Mouse (Mus musculus) heart, adult 2 months (tissue): Measurements from ENCODE around the gene Arhgef15. TPM values are rescaled to one million over a fixed set of nuclear protein-coding genes. Genes with fewer than 3 reads are reported as not detected.
"Not testable (repeated sequence)": the region's sequence is repeated elsewhere in the genome, so short reads cannot be mapped to it uniquely, and the experiment has no call there.

ENCODE experiments used
- DNase-seq, 2 experiments: peaks; one replicate each; pipeline ENCODE4 v3.0.0; 2021
- H3K27ac ChIP-seq: fragments of 200-600 bp; 2 replicates; pipeline ENCODE4 v1.8.1; 2022
- H3K27me3 ChIP-seq: fragments of 200-500 bp; 2 replicates; pipeline ENCODE4 v1.6.1; 2012; ENCODE audit warnings: mild to moderate bottlenecking, low read length, inconsistent platforms, mixed read lengths; ENCODE audit not compliant: control insufficient read depth, insufficient read depth
- H3K36me3 ChIP-seq: fragments of 200-500 bp; 2 replicates; pipeline ENCODE4 v1.6.1; 2012; ENCODE audit warnings: low read length, inconsistent platforms; ENCODE audit not compliant: control insufficient read depth, insufficient read depth
- H3K4me1 ChIP-seq: fragments of 200-500 bp; 2 replicates; pipeline ENCODE4 v1.6.1; 2011; ENCODE audit warnings: low read length; ENCODE audit not compliant: control insufficient read depth, insufficient read depth
- H3K4me3 ChIP-seq: fragments of 200-600 bp; 2 replicates; pipeline ENCODE4 v1.8.1; 2022
- H3K79me2 ChIP-seq: fragments of 200-500 bp; replicated peaks from 2 replicates; pipeline ENCODE4 v1.6.1; 2012; ENCODE audit warnings: mild to moderate bottlenecking, inconsistent platforms, low read length, moderate library complexity, mixed read lengths; ENCODE audit not compliant: control insufficient read depth, insufficient read depth
- H3K9ac ChIP-seq: fragments of 200-500 bp; 2 replicates; pipeline ENCODE4 v1.6.1; 2012; ENCODE audit warnings: low read depth, mild to moderate bottlenecking, control low read depth, inconsistent platforms, low read length, mixed read lengths
- CTCF ChIP-seq: fragments of 200-600 bp; IDR thresholded peaks from 2 replicates; pipeline ENCODE4 v1.8.1; 2022; ENCODE audit warnings: antibody characterized with exemption, mild to moderate bottlenecking, moderate library complexity
- EP300 ChIP-seq: fragments of 200-500 bp; IDR thresholded peaks from 2 replicates; pipeline ENCODE4 v1.6.1; 2011; ENCODE audit warnings: low read depth, low read length, control low read depth; ENCODE audit not compliant: insufficient read depth
- POLR2A ChIP-seq: fragments of 200-500 bp; IDR thresholded peaks from 2 replicates; pipeline ENCODE4 v1.6.1; 2011; ENCODE audit warnings: mild to moderate bottlenecking, low read depth, low read length, control low read depth; ENCODE audit not compliant: insufficient read depth
- WGBS: fragments of 180-500 bp; shearing (Covaris S2); methylation state at CpG from one replicate; pipeline ENCODE4 v1.1.7; 2018; 5-methylcytosine and 5-hydroxymethylcytosine counted together
- intact Hi-C: fragments of 180-260 bp; cut with DNase I; formaldehyde crosslinking; loops from one replicate; pipeline ENCODE4 v1.15.1; 2025
- polyA plus RNA-seq: library from polyadenylated mRNA; depleted of rRNA; stranded (reverse); fragments of >200 nt; gene quantifications from 2 replicates; pipeline ENCODE4 v1.2.3, GENCODE M21; 2012
- total RNA-seq, 2 experiments: library from RNA; stranded (reverse); gene quantifications; 2 replicates each; pipeline ENCODE4 v1.2.3; 2021

Gene Arhgef15
- total and polyA plus RNA-seq, 3 experiments, result 27.8 to 77.3 (median 28.5) TPM

DNA sequence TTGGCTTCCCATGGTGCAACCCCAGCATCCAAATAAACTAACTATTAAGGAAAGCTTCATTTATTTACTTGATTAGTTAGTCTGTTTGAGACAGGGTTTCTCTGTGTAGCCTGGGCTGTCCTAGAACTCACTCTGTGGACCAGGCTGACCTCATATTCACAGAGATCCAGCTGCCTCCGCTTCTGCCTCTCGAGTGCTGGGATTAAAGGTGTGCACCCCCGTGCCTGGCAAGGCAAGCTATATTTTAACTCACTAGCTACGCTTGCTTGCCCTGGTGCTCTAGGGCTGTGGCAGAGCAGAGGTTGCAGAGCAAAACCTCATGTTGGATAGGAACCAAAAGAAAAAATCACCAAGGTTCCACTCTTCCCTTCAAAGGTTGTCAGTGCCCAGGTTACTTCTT lies 16.8 kb downstream of the Arhgef15 start:
- intact Hi-C loops, result no loop called here
- H3K4me3 ChIP-seq, result peak overlapping the region; percentile 46

DNA sequence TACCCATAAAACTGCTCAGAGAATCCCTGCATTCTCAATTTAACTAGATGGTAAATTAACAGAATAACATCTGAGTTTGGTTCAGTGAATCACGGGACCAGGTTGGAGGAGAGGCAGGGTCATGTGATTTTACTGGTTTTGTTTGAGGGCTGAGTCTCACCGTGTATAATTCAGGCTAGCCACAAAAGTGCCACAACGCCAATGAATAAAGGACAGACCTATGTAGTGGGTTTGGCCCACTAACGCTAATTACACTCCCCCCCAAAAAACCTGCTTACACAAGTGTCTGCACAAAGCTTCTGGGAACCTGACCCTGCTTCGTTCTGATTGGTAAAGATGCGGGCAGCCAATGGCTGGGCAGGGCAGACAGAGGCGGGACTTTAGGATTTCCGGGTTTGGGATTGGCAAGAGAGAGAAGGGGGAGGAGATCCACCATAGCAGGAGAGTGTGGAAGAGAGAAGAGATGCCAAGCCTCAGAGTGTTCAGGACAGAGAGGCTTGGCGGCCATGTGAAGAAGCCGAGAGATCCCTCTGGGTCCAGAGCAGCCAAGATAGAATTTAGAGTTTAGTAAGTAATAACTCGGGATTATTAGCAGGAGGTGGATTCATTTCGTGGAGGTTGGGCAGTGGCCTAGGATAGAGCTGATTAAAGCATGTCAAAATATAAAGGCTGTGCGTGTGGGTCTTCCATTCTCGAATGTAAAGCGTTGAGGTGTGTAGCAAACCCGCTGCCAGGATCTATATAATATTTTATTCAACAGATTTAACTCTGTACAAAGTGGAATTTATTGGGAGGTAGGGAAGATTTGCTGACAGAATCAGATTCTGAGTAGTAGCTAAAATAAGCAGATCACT lies 17.6 kb downstream of the Arhgef15 start:
- DNase-seq, result peak; percentile 85 to 90
- Histone ChIP-seq H3K79me2 (no peaks in the 10 kb centered on the region), H3K27ac (peak overlapping the region; percentile 75), H3K9ac (peak overlapping the region; percentile 49), H3K4me1 (peaks cover 3% of the 10 kb centered on the region), H3K4me3 (peak overlapping the region; percentile 46), H3K36me3 (no peaks in the 10 kb centered on the region), H3K27me3 (no peaks in the 10 kb centered on the region)
- TF ChIP-seq POLR2A, result peak; percentile 81
- TF ChIP-seq CTCF, result no peak
- 0 out of 2 replicates have a peak, but pooled peaks have one; percentile 19 for TF ChIP-seq EP300
- intact Hi-C loops, result no loop called here
- 2% methylated on average over 16 of the region's 16 CpGs for WGBS

More for the DNA sequence above, 16.8 kb downstream of the Arhgef15 start:
- no peak for DNase-seq
- 56% methylated on average over 4 of the region's 4 CpGs for WGBS
- Histone ChIP-seq H3K27me3 (no peaks in the 10 kb centered on the region), H3K27ac (peak overlapping the region; percentile 75), H3K79me2 (no peaks in the 10 kb centered on the region), H3K36me3 (no peaks in the 10 kb centered on the region), H3K9ac (no peak overlapping the region), H3K4me1 (peaks cover 3% of the 10 kb centered on the region)
- TF ChIP-seq EP300, result no peak

DNA sequence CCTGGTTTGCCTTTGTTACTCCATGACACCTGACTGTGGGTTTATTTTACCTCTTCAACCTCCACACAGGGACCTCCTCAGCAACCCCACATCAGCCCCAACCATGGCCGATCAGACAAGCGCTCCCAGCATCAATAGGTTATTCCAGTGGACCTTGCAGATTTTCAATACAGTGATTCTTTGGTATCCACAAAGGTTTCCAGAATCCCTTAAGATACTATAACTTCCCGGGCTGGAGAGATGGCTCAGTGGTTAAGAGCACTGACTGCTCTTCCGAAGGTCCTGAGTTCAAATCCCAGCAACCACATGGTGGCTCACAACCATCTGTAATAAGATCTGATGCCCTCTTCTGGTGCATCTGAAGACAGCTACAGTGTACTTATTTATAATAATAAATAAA lies 20.3 kb downstream of the Arhgef15 start:
- H3K9ac ChIP-seq, H3K4me1 ChIP-seq, DNase-seq, H3K27me3 ChIP-seq, H3K4me3 ChIP-seq, H3K27ac ChIP-seq, H3K79me2 ChIP-seq, intact Hi-C loops, H3K36me3 ChIP-seq: not testable (repeated sequence)
- 84% methylated on average over 4 of the region's 4 CpGs for WGBS

DNA sequence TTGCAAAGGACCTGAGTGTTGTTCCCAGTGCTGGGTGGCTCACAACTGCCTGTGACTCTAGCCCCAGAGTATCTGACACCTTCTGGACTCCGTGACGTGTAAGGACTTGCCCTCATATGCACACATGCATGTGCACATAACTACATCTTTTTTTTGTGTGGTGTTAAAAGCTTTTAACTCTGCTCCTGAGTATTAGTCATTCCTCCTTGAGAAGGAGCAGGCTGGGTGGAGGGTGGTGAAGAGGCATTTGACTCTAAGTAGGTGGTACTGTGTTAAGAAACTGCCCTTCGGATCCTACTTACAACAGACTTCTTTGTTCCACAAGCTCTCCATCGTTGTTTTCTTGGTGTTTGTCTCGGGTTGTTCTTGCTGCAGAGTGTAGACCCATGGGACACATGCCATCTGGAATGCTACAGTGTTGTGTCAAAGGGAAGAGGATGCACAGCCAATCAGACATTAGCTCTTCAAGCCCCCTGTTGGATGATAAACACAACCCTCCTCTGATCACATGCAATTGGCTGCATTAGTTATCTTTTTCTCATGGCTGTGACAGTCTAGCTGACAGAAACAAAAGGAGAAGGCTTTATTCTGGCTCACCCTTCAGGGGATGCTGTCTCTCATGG lies 23.3 kb downstream of the Arhgef15 start:
- no peak overlapping the region for H3K9ac ChIP-seq
- no peaks in the 10 kb centered on the region for H3K36me3 ChIP-seq
- intact Hi-C loops, result no loop called here
- no peaks in the 10 kb centered on the region for H3K27me3 ChIP-seq
- TF ChIP-seq CTCF, result no peak
- no peak for TF ChIP-seq POLR2A
- TF ChIP-seq EP300, result no peak
- no peak overlapping the region for H3K27ac ChIP-seq
- no peak overlapping the region for H3K4me3 ChIP-seq
- H3K79me2 ChIP-seq, result no peaks in the 10 kb centered on the region
- no peaks in the 10 kb centered on the region for H3K4me1 ChIP-seq
- DNase-seq, result no peak
- 61% methylated on average over 5 of the region's 5 CpGs for whole genome bisulfite sequencing

DNA sequence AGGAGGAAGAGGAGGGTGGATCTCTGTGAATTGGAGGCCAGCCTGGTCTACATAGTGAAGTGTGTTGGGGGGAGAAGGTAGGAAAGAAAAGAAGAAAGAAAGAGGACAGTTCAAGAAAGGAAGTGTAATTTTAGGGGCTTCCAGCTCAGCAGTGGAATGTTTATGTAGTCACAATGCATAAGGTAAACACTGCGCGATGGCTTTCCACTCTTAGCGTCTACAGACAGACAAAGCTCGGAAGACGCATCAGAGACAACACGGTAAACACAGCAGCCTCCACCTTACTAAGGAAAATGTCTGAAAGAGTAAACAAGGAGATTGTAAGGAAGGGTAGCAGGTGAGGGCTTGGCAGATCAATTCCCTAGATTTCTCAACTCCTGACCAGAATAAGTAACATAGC lies 27.3 kb downstream of the Arhgef15 start:
- H3K27ac ChIP-seq, result no peak overlapping the region
- H3K9ac ChIP-seq, result no peak overlapping the region
- no peaks in the 10 kb centered on the region for H3K79me2 ChIP-seq
- WGBS, result 67% methylated on average over 6 of the region's 6 CpGs
- TF ChIP-seq POLR2A, result no peak
- no peak for TF ChIP-seq CTCF
- no peak for TF ChIP-seq EP300
- no peak overlapping the region for H3K4me3 ChIP-seq
- DNase-seq, result no peak
- H3K27me3 ChIP-seq, result no peaks in the 10 kb centered on the region
- intact Hi-C loops, result no loop called here
- no peaks in the 10 kb centered on the region for H3K4me1 ChIP-seq
- H3K36me3 ChIP-seq, result no peaks in the 10 kb centered on the region

DNA sequence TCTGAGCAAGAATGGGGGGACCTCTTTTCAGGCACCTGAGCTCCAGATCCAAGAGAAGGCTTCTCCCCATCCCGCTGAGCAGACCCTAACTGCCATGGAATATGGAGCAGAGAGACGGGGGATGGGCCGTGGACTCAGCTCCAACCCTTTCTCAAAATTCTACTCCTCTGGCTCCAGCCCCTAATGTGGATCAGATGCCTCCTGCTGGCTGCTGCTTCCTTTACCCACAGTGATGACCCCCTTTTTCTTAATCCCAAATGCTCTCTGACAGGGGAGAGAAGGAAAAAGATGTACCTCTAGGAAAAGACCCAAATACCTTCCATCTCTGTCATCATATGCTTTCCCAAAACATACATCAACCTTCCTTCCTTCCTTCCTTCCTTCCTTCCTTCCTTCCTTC lies 30.3 kb downstream of the Arhgef15 start, which contains the start of gene Odf4:
Gene Odf4, minus strand, starts transcription at position 101 of the 400 bp plus-strand sequence.
- no peak within 1 kb of the TSS for H3K4me3 ChIP-seq
- intact Hi-C loops, result no loop called here
- no peak within 1 kb of the TSS for H3K27ac ChIP-seq
- TF ChIP-seq EP300, result no peak
- TF ChIP-seq POLR2A, result no peak
- no peak for TF ChIP-seq CTCF
- DNase-seq, result no peak
- H3K9ac ChIP-seq, result no peak within 1 kb of the TSS
- no peaks in the 10 kb centered on the region for H3K36me3 ChIP-seq
- H3K79me2 ChIP-seq, result no peaks in the 10 kb centered on the region
- H3K27me3 ChIP-seq, result no peaks in the 10 kb centered on the region
- H3K4me1 ChIP-seq, result no peaks in the 10 kb centered on the region
- WGBS, result 74% methylated on average over 3 of the region's 3 CpGs
